Mouse (Mus musculus) liver, adult 2 months (tissue): ENCODE measurements around the gene Gm49510.

Source experiments
- CTCF ChIP-seq: fragments of 200-500 bp; IDR thresholded peaks from 2 replicates; pipeline ENCODE4 v1.5.1; 2011; ENCODE audit warnings: low read depth, low read length, control low read depth
- POLR2A ChIP-seq: fragments of 200-500 bp; IDR thresholded peaks from 2 replicates; pipeline ENCODE4 v1.6.1; 2011; ENCODE audit warnings: low read length, control low read depth; ENCODE audit not compliant: insufficient read depth; ENCODE audit errors: extremely low read depth

GRCm38 (mm10) chr15:78914091-78914822 lies 14.8 kb downstream of the Gm49510 start:
- no peak for TF ChIP-seq CTCF
- TF ChIP-seq POLR2A, result no peak
